Comparison of ENCODE assay signal across 28 mouse cellular contexts in genomic region chr9:83199176-83199575, GRCm38 (mm10). TPM values are rescaled to one million over a fixed set of nuclear protein-coding genes. Genes with fewer than 3 reads are reported as not detected.
A peak's percentile ranks its signal among the peaks of the same experiment; 100 is the strongest.
DNase-seq lines count a peak whose midpoint lies in the region; TF ChIP-seq lines count a peak whose summit lies in the region.
"Had no signal": no experiment of that assay in that cellular context is flagged by ENCODE, and none has a peak within 500 bp of the region (broad histone marks: within the 10 kb centered on the region; RNA-seq: fewer than 3 reads in every experiment).

No protein-coding gene starts in this region.

- intact Hi-C loops in left cerebral cortex, adult 2 months (cut with DNase I), result loop anchor here (5.0 kb wide), 1 partner anchor 113 kb away; no protein-coding TSS in a partner anchor
- intact Hi-C loops in left cerebral cortex, postnatal 14 days (cut with DNase I), result no loop called here

- TF ChIP-seq CTCF in left cerebral cortex, adult 2 months (IDR thresholded peaks at IDR 0.05), result no peak

- H3K4me3 ChIP-seq in left cerebral cortex, adult 2 months, result no peak overlapping the region
- H3K4me3 ChIP-seq: embryonic facial prominence, embryonic 10.5 days; embryonic facial prominence, embryonic 13.5 days; erythroblast, embryonic 14.5 days; forebrain, embryonic 12.5 days; forebrain, embryonic 15.5 days; heart, adult 2 months; heart, embryonic 10.5 days; heart, embryonic 13.5 days had no signal

- H3K27ac ChIP-seq in left cerebral cortex, adult 2 months, result peak overlapping the region; percentile 47; the same call in 1 of the 2 replicates
- H3K27ac ChIP-seq: embryonic facial prominence, embryonic 10.5 days; embryonic facial prominence, embryonic 13.5 days; forebrain, embryonic 12.5 days; forebrain, embryonic 15.5 days; heart, adult 2 months; heart, embryonic 10.5 days; heart, embryonic 13.5 days; hindbrain, embryonic 14.5 days; hindbrain, postnatal 0 days had no signal

- peak; percentile 68 for DNase-seq in adrenal gland, adult 2 months
- no peak for DNase-seq in adrenal gland, postnatal 4 days (ENCODE audit: low spot score in 2 of 2)
- no peak for DNase-seq in left cerebral cortex, adult 2 months (ENCODE audit: extremely low spot score in 1 of 2, low spot score in 2 of 2)
- no peak for DNase-seq in left cerebral cortex, postnatal 14 days (ENCODE audit: low spot score in 2 of 2)
- DNase-seq in adrenal gland, postnatal 36 days, result peak; percentile 22 to 43
- DNase-seq in gastrocnemius, adult 8-10 months (ENCODE audit: low spot score in 2 of 2), result no peak
- DNase-seq: B cell, adult 2 months; cerebellum, adult 11 months; cerebellum, adult 8-10 months; cerebellum, postnatal 10 days; cerebellum, postnatal 36 days; embryo, embryonic 11 days; gastrocnemius, postnatal 10 days; gastrocnemius, postnatal 36 days; heart, adult 2 months; heart, postnatal 14 days; heart, postnatal 4 days; kidney, adult 18-20 months had no signal

RNA-seq across cellular contexts. Expression of gene Hmgn3, which starts 52.7 kb away (rescaled TPM):
- total RNA-seq in adrenal gland, adult 2 months (2021), result 100 to 1,000 TPM; 100 to 167 TPM
- 10.0 and 12.5 TPM in 2 replicates for polyA plus RNA-seq in adrenal gland, adult 2 months (2012; rRNA removed)
- 100 to 1,000 TPM in 1 of 2 experiments, 10 to 100 TPM in 1; 99.5 to 110 TPM for total RNA-seq in adrenal gland, postnatal 4 days (2021)
- total RNA-seq in left cerebral cortex, adult 2 months (2021), result 10 to 100 TPM; 81.4 to 84.7 TPM
- 10 to 100 TPM; 97.0 to 97.7 TPM for total RNA-seq in left cerebral cortex, postnatal 14 days (2021)
- 100 to 1,000 TPM; 120 to 217 TPM for total RNA-seq in adrenal gland, postnatal 36 days (2021)
- total RNA-seq in gastrocnemius, adult 8-10 months (2022), result 1 to 10 TPM; 1.6 to 4.0 (median 1.9) TPM
- total RNA-seq: MEL had no signal
- polyA plus RNA-seq: erythroblast, embryonic 14.5 days had no signal

Comparison
In these comparisons a context has a peak if more than half of its experiments do, and no peak if none do; other contexts are left out.
1. DNase-seq: peak in adrenal gland, adult 2 months (single experiment) and adrenal gland, postnatal 36 days (2 of 2); none in adrenal gland, postnatal 4 days (0 of 2), left cerebral cortex, adult 2 months (0 of 2), left cerebral cortex, postnatal 14 days (0 of 2) and gastrocnemius, adult 8-10 months (0 of 2).
2. RNA of gene Hmgn3, which starts 52.7 kb away (total RNA-seq): 120 to 217 TPM in adrenal gland, postnatal 36 days, 100 to 167 TPM in adrenal gland, adult 2 months, 99.5 to 110 TPM in adrenal gland, postnatal 4 days, 97.0 to 97.7 TPM in left cerebral cortex, postnatal 14 days and 81.4 to 84.7 TPM in left cerebral cortex, adult 2 months; 1.6 to 4.0 TPM in gastrocnemius, adult 8-10 months; every median in the first group is over 10 times any median in the second.